16 mouse cellular contexts compared by ENCODE assay signal in the genomic region with DNA sequence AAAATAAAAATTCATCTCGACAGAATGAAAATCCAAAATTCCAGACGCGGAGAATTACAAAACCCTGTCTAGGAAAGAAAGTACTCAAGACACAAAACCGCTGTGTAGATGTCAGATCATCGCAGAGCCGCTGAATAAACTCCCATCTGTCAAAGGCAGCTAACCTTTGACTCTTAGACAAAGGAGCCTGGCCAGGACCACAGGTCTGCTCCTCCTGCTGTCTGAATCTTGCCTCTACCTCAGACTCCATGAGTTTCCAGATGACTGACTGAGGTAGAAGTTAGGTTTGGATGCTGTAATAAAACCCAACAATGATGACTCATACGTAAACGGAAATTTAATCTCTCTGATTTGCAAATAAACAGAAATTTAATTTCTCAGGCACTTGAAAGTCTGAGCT. TPM values are rescaled to one million over a fixed set of nuclear protein-coding genes. Genes with fewer than 3 reads are reported as not detected.
"Had no signal": no experiment of that assay in that cellular context is flagged by ENCODE, and none has a peak within 500 bp of the region (broad histone marks: within the 10 kb centered on the region; RNA-seq: fewer than 3 reads in every experiment).

No protein-coding gene starts in this region.

- ATAC-seq: liver, postnatal 0 days had no signal

- DNase-seq: kidney, adult 18-20 months; kidney, postnatal 14 days; liver; liver, embryonic 13.5 days; liver, postnatal 0 days; lung, postnatal 14 days; right cerebral cortex, postnatal 4 days; spleen, adult 18-20 months had no signal

- H3K27me3 ChIP-seq: limb, embryonic 12.5 days; liver, embryonic 13.5 days; lung, embryonic 15.5 days; megakaryocyte, embryonic 14.5 days; midbrain, embryonic 12.5 days had no signal

- H3K4me3 ChIP-seq: limb, embryonic 12.5 days; liver, embryonic 13.5 days; lung, embryonic 15.5 days; megakaryocyte, embryonic 14.5 days; midbrain, embryonic 12.5 days had no signal

- H3K4me2 ChIP-seq: limb, embryonic 12.5 days; liver, embryonic 13.5 days; lung, embryonic 15.5 days; midbrain, embryonic 12.5 days had no signal

- H3K4me1 ChIP-seq: lung, embryonic 15.5 days had no signal

- H3K27ac ChIP-seq: limb, embryonic 12.5 days; liver, embryonic 13.5 days; lung, embryonic 15.5 days; macrophage; midbrain, embryonic 12.5 days had no signal

- H3K9me3 ChIP-seq: limb, embryonic 12.5 days; liver, embryonic 13.5 days; lung, embryonic 15.5 days; midbrain, embryonic 12.5 days had no signal

- H3K9ac ChIP-seq: limb, embryonic 12.5 days; liver, embryonic 13.5 days; liver, postnatal 0 days; lung, embryonic 15.5 days; midbrain, embryonic 12.5 days had no signal

- H3K36me3 ChIP-seq: limb, embryonic 12.5 days; liver, embryonic 13.5 days; lung, embryonic 15.5 days; midbrain, embryonic 12.5 days had no signal

RNA-seq across cellular contexts. Expression of a gene that starts 34.6 kb away (rescaled TPM):
- polyA plus RNA-seq: limb, embryonic 12.5 days; liver, embryonic 13.5 days; liver, postnatal 0 days; lung, embryonic 15.5 days; macrophage; midbrain, embryonic 12.5 days; midbrain, postnatal 0 days; neural tube, embryonic 14.5 days; stomach, embryonic 14.5 days had no signal
